Mouse (Mus musculus): Measurements from ENCODE around the gene Borcs7.
A peak's percentile ranks its signal among the peaks of the same experiment; 100 is the strongest.
"Not testable (repeated sequence)": the region's sequence is repeated elsewhere in the genome, so short reads cannot be mapped to it uniquely, and the experiment has no call there.

Gene Borcs7

DNA sequence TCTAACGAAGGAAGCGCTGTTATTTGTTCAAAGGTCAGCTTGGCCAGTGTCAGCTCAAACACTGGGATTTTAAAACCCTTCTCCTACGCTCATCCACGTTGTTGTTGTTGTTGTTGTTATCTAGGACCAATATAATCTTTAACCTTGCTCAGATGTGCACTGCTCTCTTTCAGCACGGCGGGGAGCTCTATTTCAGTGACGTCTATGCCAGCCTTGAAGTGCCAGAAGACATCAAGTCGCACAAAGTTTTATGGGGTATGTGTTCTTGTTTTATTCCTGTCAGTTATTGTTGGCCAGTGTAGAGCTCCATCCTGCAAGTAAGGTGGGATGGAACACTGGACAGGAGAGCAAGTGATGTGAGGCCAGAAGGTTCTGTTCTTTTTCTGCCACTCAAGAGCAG lies 25.3 kb downstream of the Borcs7 start:
- DNase-seq = no peak

DNA sequence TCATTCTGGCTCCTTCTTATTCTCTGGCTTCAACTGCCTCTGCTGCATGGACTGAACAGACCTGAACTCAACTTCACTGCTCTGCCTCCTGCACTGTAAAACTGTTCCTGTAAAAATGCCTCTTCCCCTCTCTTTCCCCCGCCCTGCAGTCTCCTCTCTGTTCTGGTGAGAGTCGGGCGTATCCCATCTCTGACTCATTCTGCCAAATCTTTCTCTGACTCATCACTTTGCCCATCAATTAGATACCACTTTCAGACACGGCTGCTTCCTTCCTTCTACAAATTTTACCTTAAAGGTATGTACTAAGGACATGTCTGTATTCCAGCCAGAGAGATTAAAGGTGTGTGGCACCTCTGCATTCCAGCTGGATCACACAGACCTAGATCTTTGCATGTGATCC lies 28.4 kb downstream of the Borcs7 start:
- no peak for DNase-seq

GRCm38 (mm10) chr19:46724411-46724810 lies 34.7 kb downstream of the Borcs7 start:
- no peak for DNase-seq

DNA sequence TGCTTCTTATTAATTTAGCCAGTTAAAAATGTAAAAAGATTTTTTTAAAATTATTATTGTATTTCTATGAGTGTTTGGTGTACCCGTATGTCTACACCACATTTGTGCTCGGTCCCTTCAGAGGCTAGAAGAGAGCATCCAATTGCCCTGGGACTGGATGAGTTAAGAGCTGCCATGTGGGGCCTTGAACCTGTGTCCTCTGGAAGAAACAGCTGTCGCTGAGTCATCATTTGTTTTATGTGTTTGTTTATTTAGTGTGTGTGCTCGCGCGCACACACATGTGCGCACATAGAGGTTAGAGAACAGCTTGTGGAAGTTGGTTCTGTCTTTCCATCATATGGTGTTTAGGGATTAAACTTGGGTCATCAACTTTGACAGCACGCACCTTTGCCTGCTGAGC lies 36.4 kb downstream of the Borcs7 start:
- DNase-seq = no peak

DNA sequence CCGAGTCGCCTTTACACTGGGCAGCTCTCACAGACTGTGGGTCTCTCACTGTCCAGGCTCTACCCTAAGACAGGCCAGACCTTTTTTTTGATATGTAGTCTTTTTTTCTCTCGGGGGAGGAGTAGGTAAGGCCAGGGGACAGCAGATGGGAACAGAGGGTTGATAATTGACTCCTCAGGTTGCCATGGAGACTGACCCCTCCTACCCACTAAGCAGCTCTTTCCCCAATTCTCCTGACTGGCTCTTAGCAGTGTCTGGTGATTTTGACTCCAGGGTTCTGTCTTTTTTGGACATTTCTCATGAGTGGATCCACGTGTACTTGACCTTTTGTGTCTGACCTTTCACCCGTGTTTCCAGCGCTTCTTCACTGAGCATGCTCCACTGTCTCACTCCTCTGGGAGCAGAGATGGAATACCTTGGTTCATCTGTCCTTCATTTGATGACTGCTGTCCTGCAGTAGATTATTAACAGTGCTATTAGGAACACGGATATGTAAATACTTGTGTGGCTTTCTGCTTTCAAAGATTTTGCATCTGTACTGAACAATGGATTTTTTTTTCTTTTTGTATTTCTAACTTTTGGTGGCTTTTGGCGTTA lies 37.5 kb downstream of the Borcs7 start:
- DNase-seq = no peak

DNA sequence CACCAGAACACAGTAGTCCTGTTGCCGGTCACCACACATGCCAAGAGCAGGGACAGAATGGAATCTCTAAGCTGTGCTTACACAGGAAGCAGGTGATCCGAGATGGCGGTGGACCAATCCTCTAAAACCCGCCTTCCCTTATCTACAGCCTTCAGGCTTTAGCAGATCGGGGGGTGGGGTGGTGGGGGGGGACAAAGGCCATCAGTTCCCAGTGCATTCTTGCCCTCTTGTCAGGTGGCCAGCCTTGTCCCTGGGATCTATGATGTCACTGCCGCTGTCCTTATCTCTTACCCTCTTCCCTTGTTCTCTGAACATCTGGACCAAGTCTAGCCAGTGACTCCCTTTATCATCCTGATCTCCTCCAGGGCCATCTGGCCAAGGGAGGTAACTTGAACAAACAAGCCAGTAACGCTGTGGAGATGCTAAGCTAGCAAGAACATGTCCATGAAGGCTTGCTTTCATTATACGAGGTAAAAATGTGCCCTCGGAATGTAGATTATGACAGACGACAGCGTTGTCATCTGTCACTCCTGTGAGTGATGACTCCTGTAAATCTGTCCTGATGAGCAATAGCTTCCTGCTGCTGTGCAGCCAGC lies 38.3 kb downstream of the Borcs7 start:
- no peak for DNase-seq

DNA sequence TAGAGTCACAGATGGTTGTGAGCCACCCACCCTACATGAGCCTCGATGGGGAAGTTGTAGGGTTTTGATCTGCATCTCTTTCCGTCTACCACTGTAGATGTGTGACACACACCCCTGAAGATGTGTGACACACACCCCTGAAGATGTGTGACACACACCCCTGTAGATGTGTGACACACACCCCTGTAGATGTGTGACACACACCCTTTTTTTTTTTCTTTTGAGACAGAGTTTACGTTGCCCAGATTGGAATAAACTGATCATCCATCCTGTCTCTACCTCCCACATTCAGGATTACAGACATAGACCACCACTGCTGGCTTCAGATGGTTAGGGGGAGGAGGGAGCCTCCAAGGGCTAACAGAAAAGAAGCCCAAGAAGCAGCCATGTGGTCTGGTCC lies 39.2 kb downstream of the Borcs7 start:
- DNase-seq = no peak

DNA sequence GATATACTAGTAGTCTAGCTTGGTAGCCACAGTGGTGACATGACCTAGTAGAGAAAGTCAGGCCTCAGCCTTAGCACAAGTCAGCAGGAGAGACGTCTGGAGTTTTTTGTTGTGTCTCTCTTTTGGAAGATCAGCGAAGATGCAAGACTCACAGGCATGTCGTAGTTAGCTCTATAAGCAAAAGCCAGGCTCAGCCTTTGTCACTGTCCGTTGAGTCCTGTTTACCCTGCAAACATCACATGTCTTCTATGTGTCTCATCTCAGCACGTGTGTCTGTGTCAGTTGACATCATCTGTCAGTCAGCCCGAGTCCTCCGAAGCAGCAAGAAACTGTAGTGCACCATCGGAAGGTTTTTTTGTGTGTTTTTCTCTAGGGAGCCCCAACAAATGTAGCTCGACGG lies 41.6 kb downstream of the Borcs7 start:
- DNase-seq = no peak

GRCm38 (mm10) chr19:46732673-46733072 lies 43.0 kb downstream of the Borcs7 start:
- DNase-seq = not testable (repeated sequence)

DNA sequence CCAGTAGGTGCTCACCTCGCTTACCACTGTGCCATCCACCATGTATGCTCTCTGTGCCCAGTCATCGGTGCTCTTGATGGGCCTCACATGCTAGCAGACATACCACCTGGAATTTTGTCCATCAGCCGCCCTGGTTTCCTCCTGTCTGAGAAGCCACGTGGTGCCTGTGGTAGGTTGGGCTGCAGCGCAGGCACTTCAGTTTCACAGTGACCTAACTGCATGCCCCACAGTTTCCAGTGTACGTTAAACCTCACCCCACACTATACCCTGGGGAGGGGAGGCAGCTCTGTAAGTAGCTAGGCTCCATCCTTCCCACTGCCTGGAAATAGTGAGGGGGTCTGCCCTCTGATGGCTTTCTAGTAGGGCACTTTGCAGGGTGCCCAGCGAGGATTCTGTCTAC lies 43.9 kb downstream of the Borcs7 start:
- DNase-seq = no peak

DNA sequence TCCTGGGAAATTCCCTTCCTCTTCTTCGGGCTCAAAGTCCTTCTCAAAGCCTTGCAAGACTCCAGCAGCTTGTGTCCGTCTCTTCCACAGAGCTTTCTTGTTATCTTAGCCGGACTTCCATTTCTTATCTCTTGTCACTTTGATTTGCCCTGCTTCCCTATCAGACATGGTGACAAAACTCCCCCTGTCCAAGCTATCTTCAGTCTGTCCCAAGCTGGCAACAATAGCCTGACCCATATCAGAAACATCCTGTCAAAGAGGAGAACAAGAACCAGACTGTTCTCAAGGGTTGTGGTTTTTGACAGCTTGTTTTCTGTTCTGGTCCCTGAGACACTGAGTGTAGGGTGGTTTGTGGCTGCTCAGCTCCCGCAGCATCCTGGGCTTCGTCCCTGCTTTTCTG lies 45.5 kb downstream of the Borcs7 start:
- no peak for DNase-seq

DNA sequence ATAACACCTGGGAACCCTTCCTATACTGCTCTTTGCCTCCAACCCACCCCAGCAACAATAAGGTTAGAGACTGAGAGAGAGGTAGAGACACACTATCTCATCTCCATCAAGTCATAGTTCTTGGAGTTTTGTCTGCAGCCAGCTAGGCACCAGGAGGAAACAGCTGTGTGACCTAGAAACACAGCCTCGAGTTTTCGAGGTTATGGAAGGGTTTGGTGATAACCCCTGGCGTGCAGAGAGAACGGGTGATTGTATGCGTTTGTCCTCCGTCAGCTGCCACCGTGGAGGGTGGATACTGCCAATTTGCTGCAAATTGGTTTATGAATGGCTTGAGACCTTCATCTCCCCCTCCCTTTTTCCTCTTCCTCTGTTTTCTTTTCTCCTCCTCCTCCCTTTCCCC lies 47.4 kb downstream of the Borcs7 start:
- DNase-seq = no peak

- peak; percentile 58 for DNase-seq
Observed at GRCm38 (mm10) chr19:46740341-46741008, 50.8 kb downstream of the Borcs7 start.

DNA sequence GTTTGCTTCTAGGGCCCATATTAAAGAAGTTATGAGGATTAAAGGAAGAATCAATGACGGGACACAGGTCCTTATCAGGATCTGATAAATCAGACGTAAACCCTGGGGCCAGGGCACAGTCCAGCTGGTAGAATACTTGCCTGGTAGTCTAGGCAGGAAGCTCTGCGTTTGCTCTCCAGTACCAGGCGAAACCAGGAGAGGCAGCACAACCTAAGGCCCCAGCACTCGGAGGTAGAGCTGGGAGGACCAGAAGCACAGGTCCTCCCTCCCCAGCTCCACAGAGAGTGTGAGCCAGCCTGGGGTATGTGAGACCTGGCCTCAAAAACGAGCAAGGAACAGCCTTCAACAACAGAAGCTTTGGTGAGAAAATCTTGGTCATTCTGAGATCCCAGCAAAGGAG lies 51.9 kb downstream of the Borcs7 start:
- no peak for DNase-seq

DNA sequence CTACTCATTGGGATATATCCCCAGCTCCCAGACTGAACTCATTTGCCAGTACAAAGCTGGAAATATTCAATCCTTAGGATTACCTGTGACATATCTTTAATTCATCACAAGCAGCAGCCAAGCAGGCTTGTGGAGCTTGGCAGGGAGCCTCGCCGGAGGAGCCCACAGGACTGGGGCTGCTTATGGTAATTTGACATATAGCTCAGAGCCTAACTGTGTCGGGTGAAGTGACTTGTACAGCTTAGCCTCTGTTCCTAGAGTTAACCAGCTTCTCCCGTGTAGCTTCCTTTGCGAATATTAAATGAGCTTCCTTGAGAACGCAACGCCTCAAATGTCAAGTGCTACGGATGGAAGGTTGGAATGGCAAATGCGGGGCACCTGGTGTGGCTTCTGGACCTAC lies 55.0 kb downstream of the Borcs7 start:
- DNase-seq = no peak

- no peak for DNase-seq
Observed at GRCm38 (mm10) chr19:46747799-46748198, 58.1 kb downstream of the Borcs7 start.

- no peak for DNase-seq
Observed at GRCm38 (mm10) chr19:46752235-46752634, 62.5 kb downstream of the Borcs7 start.
